Mouse (Mus musculus) 3134 (cell line): ENCODE data around the gene Cecr2.
"Not testable (repeated sequence)": the region's sequence is repeated elsewhere in the genome, so short reads cannot be mapped to it uniquely, and the experiment has no call there.

Experiments used
- DNase-seq: peaks from one replicate; pipeline ENCODE4 v3.0.0-alpha.2; 2011; ENCODE audit warnings: low spot score; ENCODE audit not compliant: insufficient read length; ENCODE audit errors: extremely low read depth

The Cecr2 gene

DNA sequence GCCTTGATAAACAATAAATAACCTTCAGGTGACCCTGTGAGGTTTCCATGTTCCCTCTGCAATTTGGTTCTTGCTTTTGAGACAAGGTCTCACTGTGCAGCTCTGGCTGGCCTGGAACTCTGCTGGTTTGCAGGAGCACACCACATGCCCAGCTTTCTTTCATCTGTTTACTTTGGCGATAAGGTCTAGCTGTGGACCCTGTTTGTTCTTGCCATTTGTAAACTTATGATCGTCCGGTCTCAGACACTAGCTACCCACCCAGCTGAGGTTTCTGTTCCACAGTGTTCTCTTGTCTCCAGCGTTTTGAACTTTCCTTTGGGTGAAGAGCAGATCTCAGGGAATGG is 141.5 kb downstream of the Cecr2 start:
- DNase-seq = no peak

DNA sequence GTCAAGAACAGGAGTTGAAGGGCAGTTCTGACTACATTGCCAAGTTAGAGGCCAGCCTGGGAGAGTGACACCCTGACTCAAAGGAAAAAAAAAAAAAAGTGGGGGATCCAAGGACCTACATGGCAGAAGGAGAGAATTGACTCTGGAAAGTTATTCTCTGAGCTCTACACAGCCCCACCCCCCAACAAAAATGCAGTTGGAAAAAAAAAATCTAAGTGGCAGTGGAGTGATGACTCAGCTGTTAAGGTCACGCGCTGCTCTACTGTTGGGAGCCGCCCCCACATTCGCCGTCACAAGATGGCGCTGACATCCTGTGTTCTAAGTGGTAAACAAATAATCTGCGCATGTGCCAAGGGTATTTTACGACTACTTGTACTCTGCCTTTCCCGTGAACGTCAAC is 145.8 kb downstream of the Cecr2 start:
- not testable (repeated sequence) for DNase-seq

DNA sequence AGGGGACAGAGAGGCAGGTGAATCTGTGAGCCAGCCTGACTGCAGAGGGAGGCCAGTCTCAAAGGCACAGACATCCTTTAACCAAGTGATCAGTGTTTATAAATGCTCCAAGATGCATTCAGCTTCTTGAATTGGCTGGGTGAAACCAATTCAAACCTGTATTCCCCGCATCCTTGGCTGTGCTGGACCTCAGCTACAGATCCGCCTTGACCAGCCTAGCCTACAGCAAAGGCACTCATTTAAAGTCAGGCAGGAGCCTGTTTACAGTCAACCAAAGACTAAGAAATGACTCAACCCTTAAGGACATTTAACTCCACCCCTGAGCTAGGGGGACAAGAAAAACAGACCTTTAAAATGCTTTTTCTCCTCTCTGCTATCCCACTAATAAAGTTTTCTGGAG is 153.1 kb downstream of the Cecr2 start:
- no peak for DNase-seq

DNA sequence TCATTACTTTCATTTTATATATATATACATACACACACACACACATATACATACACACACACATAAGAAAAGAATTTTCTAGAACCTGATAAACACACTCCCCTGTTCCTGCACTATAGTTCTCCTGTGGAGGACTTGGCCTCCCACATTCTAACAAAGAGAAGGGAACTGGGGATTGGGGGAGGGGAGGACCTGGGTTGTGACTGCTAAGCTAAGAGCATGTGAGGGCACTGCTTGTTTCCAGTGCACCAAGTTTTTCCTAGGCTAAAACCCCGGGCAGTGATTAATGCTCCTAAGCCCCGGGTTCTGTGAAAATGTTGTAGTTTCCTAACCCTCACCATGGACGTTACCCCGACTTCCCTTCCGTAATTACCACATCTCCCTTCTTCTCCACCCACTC is 154.0 kb downstream of the Cecr2 start:
- DNase-seq = no peak
